Mouse (Mus musculus): ENCODE results near the gene Patl2. TPM values are rescaled to one million over a fixed set of nuclear protein-coding genes. Genes with fewer than 3 reads are reported as not detected.

Gene Patl2
- total and polyA plus RNA-seq, 3 experiments: not detected

DNA sequence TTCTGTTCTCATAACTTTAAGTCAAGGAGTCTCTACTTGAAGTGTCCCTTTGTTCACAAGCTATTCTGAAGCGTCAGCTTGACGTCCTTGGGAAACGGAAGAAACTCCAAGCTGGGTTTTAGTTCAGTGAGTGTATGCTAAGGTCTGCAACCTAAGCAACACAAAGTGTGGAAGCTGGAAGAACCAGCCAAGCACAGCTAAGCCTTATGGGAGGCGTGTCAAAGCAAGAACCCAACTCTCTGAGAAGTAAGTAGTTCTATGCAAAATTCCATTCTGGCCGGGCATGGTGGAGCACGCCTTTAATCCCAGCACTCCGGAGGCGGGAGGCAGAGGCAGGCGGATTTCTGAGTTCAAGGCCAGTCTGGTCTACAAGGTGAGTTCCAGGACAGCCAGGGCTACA is 45.6 kb upstream of the Patl2 start:
- TF ChIP-seq EP300 (IDR thresholded peaks at IDR 0.05; ENCODE audit: insufficient read depth, low read depth, low read length): no peak
- no peak for TF ChIP-seq POLR2A (IDR thresholded peaks at IDR 0.05; ENCODE audit: insufficient read depth, low read depth, low read length)
- no peak for TF ChIP-seq CTCF (IDR thresholded peaks at IDR 0.05)
- 82% methylated on average over 9 of the region's 9 CpGs for WGBS
- intact Hi-C loops (cut with DNase I): no loop called here
- Histone ChIP-seq H3K4me1 (ENCODE audit: control insufficient read depth, insufficient read depth, low read length) (peaks cover 2% of the 10 kb centered on the region; the same call in 1 of the 2 replicates), H3K79me2 (replicated peaks; ENCODE audit: control insufficient read depth, insufficient read depth, low read length) (no peaks in the 10 kb centered on the region), H3K27me3 (ENCODE audit: control insufficient read depth, insufficient read depth, low read length) (no peaks in the 10 kb centered on the region), H3K4me3 (no peak overlapping the region), H3K36me3 (ENCODE audit: control insufficient read depth, insufficient read depth, low read length) (no peaks in the 10 kb centered on the region), H3K9ac (ENCODE audit: low read depth, low read length) (no peak overlapping the region), H3K27ac (no peak overlapping the region)
- no peak for DNase-seq

DNA sequence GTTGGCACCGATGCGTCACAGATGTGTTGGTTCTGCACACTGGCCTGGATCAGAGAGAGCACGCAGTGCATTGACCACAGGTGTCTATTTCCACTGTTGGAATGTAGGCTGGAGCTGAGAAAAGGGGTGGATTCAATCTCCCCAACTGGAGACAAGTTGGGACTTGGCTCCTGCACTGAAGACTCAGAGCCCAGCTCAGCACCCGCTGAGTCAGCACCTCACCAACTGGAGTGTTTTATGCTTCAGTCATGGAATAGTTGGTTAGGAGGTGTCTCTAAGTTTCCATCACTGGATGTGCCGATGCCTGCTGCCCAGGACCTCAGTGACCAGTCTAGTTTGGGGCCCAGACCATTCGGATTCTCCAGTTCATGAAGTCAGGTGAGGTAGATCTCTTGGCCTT is 44.4 kb upstream of the Patl2 start:
- intact Hi-C loops (cut with DNase I): no loop called here
- 88% methylated on average over 6 of the region's 6 CpGs for WGBS
- Histone ChIP-seq H3K9ac (ENCODE audit: low read depth, low read length) (no peak overlapping the region), H3K27me3 (ENCODE audit: control insufficient read depth, insufficient read depth, low read length) (no peaks in the 10 kb centered on the region), H3K27ac (no peak overlapping the region), H3K36me3 (ENCODE audit: control insufficient read depth, insufficient read depth, low read length) (no peaks in the 10 kb centered on the region), H3K79me2 (replicated peaks; ENCODE audit: control insufficient read depth, insufficient read depth, low read length) (no peaks in the 10 kb centered on the region), H3K4me1 (ENCODE audit: control insufficient read depth, insufficient read depth, low read length) (peaks cover 2% of the 10 kb centered on the region; the same call in 1 of the 2 replicates), H3K4me3 (no peak overlapping the region)
- no peak for DNase-seq
- TF ChIP-seq CTCF (IDR thresholded peaks at IDR 0.05) (no peak), EP300 (IDR thresholded peaks at IDR 0.05; ENCODE audit: insufficient read depth, low read depth, low read length) (no peak), POLR2A (IDR thresholded peaks at IDR 0.05; ENCODE audit: insufficient read depth, low read depth, low read length) (no peak)

DNA sequence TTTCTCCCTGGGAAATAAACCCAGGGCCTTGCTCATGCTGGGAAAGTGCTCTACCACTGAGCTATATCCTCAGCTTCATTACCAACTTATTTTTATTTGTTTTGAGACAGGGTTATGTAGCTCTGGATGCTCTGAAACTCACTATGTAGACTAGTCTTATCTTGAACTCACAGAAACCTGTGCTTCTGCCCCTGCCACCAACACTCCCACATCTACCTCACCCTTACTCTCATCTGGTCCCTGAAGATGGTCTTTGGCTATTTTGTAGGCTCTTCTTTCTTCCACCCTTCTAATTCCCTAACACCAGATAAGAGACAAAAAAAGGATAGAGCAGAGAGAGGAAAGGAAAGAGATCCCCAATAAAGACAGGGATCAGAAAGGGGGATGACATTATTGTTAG is 37.7 kb upstream of the Patl2 start:
- Histone ChIP-seq H3K9ac (ENCODE audit: low read depth, low read length) (no peak overlapping the region), H3K36me3 (ENCODE audit: control insufficient read depth, insufficient read depth, low read length) (no peaks in the 10 kb centered on the region), H3K27me3 (ENCODE audit: control insufficient read depth, insufficient read depth, low read length) (no peaks in the 10 kb centered on the region), H3K27ac (no peak overlapping the region), H3K4me3 (no peak overlapping the region), H3K79me2 (replicated peaks; ENCODE audit: control insufficient read depth, insufficient read depth, low read length) (no peaks in the 10 kb centered on the region), H3K4me1 (ENCODE audit: control insufficient read depth, insufficient read depth, low read length) (no peaks in the 10 kb centered on the region)
- intact Hi-C loops (cut with DNase I): no loop called here
- no peak for TF ChIP-seq CTCF (IDR thresholded peaks at IDR 0.05)
- no peak for TF ChIP-seq POLR2A (IDR thresholded peaks at IDR 0.05; ENCODE audit: insufficient read depth, low read depth, low read length)
- no peak for TF ChIP-seq EP300 (IDR thresholded peaks at IDR 0.05; ENCODE audit: insufficient read depth, low read depth, low read length)
- DNase-seq: no peak

DNA sequence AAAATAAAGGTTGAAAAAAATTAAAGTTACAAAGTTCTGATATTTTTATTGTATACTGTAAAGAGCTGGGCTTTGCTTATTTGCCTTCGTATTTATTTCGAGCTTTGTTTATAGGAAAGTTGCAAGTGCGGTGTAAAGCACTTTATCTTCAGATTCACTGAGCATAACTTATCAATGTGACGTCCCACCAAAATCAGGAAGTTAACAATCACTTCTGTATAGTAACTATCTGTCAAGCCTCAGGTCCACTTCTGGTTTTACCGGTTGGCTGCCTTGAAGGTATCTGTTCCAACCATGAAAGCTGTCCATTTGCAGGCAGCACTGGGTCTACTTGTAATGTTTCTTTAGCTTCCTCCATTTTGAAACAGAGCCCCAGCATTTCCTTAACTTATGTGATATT is 36.3 kb upstream of the Patl2 start:
- TF ChIP-seq POLR2A (IDR thresholded peaks at IDR 0.05; ENCODE audit: insufficient read depth, low read depth, low read length) (no peak), EP300 (IDR thresholded peaks at IDR 0.05; ENCODE audit: insufficient read depth, low read depth, low read length) (no peak), CTCF (IDR thresholded peaks at IDR 0.05) (no peak)
- Histone ChIP-seq H3K27ac (no peak overlapping the region), H3K27me3 (ENCODE audit: control insufficient read depth, insufficient read depth, low read length) (no peaks in the 10 kb centered on the region), H3K4me1 (ENCODE audit: control insufficient read depth, insufficient read depth, low read length) (no peaks in the 10 kb centered on the region), H3K4me3 (no peak overlapping the region), H3K79me2 (replicated peaks; ENCODE audit: control insufficient read depth, insufficient read depth, low read length) (no peaks in the 10 kb centered on the region), H3K36me3 (ENCODE audit: control insufficient read depth, insufficient read depth, low read length) (no peaks in the 10 kb centered on the region), H3K9ac (ENCODE audit: low read depth, low read length) (no peak overlapping the region)
- WGBS: 74% methylated on average over 5 of the region's 5 CpGs
- no peak for DNase-seq
- intact Hi-C loops (cut with DNase I): no loop called here

DNA sequence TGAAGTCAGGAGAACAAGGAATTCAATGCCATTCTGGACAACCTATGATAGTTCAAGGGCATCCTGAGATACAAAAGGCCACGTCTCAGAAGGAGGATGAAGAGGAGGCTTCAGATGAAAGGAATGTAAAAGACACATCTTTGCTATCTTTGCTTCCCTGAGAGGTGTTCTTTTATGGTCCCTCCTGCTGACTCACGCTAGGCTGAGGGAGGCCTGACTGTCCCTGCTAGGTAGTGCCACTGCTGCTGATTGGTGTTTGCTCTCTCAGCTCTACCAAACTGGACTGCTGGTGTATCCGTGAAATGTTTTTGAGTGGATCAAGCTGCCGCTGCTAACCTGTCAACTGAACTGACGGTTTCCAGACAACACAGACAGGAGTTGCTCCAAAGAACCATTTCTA is 35.8 kb upstream of the Patl2 start:
- Histone ChIP-seq H3K79me2 (replicated peaks; ENCODE audit: control insufficient read depth, insufficient read depth, low read length) (no peaks in the 10 kb centered on the region), H3K27ac (no peak overlapping the region), H3K9ac (ENCODE audit: low read depth, low read length) (no peak overlapping the region), H3K4me3 (no peak overlapping the region), H3K27me3 (ENCODE audit: control insufficient read depth, insufficient read depth, low read length) (no peaks in the 10 kb centered on the region), H3K36me3 (ENCODE audit: control insufficient read depth, insufficient read depth, low read length) (no peaks in the 10 kb centered on the region), H3K4me1 (ENCODE audit: control insufficient read depth, insufficient read depth, low read length) (no peaks in the 10 kb centered on the region)
- intact Hi-C loops (cut with DNase I): no loop called here
- 36% methylated on average over 5 of the region's 5 CpGs for WGBS
- TF ChIP-seq POLR2A (IDR thresholded peaks at IDR 0.05; ENCODE audit: insufficient read depth, low read depth, low read length) (no peak), EP300 (IDR thresholded peaks at IDR 0.05; ENCODE audit: insufficient read depth, low read depth, low read length) (no peak), CTCF (IDR thresholded peaks at IDR 0.05) (no peak)
- no peak for DNase-seq

DNA sequence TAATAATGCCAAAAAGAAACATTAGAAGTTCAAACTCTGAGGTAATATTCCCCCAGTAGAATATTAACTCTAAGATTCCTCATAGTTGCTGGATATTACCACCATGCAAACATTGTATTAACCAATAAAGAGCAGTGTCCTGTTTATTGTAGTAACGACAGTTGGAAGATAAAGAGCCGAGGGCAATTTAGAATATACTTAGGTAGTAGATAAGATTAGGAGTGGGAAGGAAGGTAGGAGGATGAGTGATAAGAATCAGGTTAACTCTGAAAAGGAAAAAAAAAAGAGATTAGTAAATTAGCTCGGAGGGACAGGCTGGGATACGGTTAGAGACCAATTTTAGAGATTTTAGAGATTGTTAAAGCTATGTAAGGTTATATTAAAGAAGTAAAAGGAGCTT is 35.4 kb upstream of the Patl2 start:
- Histone ChIP-seq H3K4me3 (no peak overlapping the region), H3K27me3 (ENCODE audit: control insufficient read depth, insufficient read depth, low read length) (no peaks in the 10 kb centered on the region), H3K4me1 (ENCODE audit: control insufficient read depth, insufficient read depth, low read length) (no peaks in the 10 kb centered on the region), H3K9ac (ENCODE audit: low read depth, low read length) (no peak overlapping the region), H3K79me2 (replicated peaks; ENCODE audit: control insufficient read depth, insufficient read depth, low read length) (no peaks in the 10 kb centered on the region), H3K36me3 (ENCODE audit: control insufficient read depth, insufficient read depth, low read length) (no peaks in the 10 kb centered on the region), H3K27ac (no peak overlapping the region)
- DNase-seq: no peak
- WGBS: 36% methylated on average over 4 of the region's 4 CpGs
- TF ChIP-seq EP300 (IDR thresholded peaks at IDR 0.05; ENCODE audit: insufficient read depth, low read depth, low read length): no peak
- intact Hi-C loops (cut with DNase I): no loop called here
